Mouse (Mus musculus) heart, postnatal 0 days (tissue): Measurements from ENCODE around the gene Ccr4.

Experiments
- CTCF ChIP-seq: IDR thresholded peaks from 2 replicates; pipeline ENCODE4 v1.5.1; 2016; ENCODE audit warnings: antibody characterized with exemption, control low read depth, low read depth
- EP300 ChIP-seq: IDR thresholded peaks from 2 replicates; pipeline ENCODE4 v1.6.1; 2016; ENCODE audit warnings: antibody characterized with exemption, low read depth

GRCm38 (mm10) chr9:114487481-114488258 lies 17.0 kb downstream of the Ccr4 start:
- no peak for TF ChIP-seq CTCF
- no peak for TF ChIP-seq EP300
